Mouse (Mus musculus) gastrocnemius, postnatal 25 days (tissue): ENCODE results near the gene Msi2. TPM values are rescaled to one million over a fixed set of nuclear protein-coding genes. Genes with fewer than 3 reads are reported as not detected.

ENCODE experiments used
- DNase-seq: peaks from one replicate; pipeline ENCODE4 v3.0.0; 2022
- total RNA-seq, 2 experiments: library from RNA; stranded (reverse); gene quantifications; 1 replicate in 1 of 2; 2 replicates in 1 of 2; pipeline ENCODE4 v1.2.3; 2021

Msi2 gene
- total RNA-seq, 2 experiments from 2014 or later: 158 TPM

DNA sequence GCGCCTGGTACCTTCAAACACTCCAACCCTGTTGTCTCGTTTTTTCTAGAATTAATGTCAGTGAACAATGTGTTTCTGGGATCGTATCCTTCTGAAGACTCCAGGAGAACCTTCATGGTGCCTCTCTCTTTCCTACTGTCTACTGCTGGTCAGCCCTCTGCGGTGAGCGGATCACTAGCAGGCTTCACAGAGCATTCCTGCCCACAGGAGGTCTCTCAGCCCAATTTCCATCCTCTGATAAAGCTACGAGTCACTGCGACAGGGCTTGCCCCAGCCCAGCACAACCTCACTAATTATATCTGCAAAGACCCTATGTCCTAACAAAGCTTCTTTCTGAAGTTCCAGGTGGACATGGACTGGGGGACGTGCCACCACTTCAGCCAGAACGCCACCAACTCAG lies 157.7 kb downstream of the Msi2 start:
- no peak for DNase-seq

GRCm38 (mm10) chr11:88559365-88559970 lies 158.8 kb downstream of the Msi2 start:
- DNase-seq: no peak

- DNase-seq: no peak
Measured at GRCm38 (mm10) chr11:88558731-88559130, 159.6 kb downstream of the Msi2 start.

DNA sequence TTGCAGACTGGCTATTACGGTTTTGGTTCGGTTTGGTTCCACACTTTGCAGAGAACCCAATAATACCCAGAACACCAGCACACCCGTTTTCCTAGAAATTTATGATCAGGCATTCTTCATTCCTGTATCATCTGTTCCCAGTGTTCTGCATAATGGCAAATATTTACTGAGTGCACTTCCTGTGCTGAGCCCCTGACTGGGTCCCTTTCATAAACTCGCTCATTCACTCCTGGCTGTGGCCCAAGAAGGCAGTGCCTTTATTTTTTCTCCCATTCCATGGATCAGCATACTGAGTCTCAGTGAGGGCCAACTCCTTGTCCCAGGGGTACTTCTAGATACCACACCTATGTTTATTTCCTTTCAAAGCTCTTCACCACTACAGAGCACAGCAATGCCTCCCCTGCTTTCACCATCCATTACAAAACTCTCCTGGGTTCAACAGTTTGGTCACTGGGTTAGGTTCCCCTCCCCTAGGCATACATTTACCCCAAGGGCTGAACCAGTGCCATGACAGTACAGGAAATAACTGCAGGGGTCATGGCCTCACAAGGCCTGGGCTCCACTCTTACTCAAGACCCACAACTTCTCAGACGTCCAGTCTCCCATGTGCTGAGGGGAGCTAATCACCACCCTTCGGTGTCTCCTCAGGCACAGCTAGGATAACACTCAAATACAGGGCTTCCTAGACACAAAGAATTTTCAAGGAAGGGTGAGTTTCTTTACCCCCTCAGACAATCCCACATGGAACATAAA lies 160.3 kb downstream of the Msi2 start:
- no peak for DNase-seq

DNA sequence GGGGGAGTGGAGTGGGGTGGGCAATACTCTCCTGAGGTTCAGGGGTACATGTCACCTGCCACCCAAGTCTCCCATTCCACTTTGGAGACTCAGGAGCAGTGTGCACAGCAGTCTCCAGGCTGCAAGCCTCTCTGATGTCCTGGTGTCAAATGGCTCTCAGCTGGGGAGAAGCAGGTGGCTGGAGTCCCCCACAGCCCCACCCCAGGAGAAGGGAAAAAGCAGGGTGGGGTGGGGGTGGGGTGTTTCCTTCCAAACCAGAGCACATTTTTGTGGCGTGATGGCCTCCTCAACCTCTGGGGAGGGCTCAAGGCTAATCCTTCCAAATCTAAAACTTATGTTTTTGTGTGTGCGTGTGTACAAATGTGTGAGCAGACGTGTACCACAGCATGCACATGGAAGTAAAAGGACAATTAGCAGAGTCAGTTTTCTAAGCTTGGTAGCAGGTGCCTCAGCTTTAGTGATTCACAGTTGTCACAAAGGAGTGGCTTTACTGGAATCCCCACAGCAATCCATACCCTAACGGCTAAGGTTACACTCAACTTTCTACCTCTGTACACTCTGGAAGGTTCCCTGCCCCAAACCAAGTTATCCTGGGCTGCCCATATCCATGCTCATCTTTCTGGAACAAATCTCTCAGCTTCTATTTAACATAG lies 161.1 kb downstream of the Msi2 start:
- DNase-seq: peak; percentile 51

GRCm38 (mm10) chr11:88555902-88556549 lies 162.3 kb downstream of the Msi2 start:
- peak; percentile 55 for DNase-seq

DNA sequence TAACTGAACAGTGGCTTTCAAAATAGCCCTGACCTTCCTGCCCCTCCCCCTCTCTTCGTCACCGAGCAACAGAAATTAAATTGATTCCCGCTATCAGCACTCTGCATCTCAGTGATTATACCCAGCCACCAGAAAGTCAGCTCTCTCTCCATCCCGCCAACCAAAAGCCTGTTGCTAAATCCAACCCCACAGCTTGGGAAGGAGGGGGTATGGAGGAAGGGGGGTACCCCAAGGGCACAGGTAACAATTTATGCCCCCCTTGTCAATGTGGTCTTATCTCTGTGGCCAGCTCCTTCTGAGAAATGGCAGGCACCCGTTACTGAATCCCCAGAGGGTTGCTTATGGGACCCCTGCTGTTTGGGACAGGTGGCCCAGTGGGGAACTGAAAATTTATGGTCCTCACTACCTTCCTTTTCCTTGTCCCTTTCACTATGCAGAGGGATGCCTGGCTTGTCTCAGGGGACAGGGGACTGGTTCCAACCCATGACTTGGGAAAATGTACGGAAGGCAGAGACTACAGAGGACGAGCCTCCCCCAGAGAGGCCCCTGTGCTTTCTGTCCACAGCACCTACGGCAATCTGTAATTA lies 163.0 kb downstream of the Msi2 start:
- DNase-seq: no peak

DNA sequence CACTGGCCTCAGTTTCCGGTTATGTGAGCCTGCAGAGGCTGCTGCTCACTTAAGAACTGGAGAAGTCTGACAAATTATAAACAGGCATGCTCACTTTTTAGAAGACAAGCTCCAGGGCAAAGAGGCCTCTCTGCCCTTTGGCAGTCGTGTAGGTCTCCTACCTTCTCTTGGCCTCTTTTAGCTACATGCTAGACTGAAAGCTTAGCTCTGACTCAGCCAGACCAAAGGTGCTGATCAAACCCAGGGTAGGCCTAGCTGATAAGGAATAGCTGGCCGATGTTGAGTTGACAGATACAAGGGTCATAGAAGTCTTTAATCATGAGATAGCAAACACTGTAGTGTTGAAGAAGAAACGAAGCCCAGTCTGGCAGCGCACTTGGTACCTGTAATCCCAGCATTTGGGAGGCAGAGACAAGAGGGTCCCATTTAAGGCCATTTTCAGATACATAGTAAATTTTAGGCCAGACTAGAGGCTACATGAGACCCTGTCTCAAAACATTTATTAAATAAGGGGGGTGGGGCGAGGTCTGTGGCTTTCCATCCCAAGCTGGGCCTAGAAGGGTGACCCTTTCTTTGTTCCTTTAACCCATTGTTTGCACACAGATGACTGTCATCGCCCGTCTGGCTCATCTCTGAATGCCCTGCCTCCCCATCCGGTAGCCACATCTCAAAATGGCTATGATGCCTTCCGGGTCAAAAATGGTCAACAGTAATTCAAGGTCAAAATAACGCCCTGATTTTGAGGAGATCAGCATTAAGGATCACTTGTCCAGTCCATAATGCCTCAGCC lies 164.6 kb downstream of the Msi2 start:
- no peak for DNase-seq

GRCm38 (mm10) chr11:88552987-88553386 lies 165.3 kb downstream of the Msi2 start:
- DNase-seq: peak; percentile 62

GRCm38 (mm10) chr11:88552385-88552784 lies 165.9 kb downstream of the Msi2 start:
- no peak for DNase-seq

- DNase-seq: peak; percentile 74
Measured at GRCm38 (mm10) chr11:88551034-88551433, 167.3 kb downstream of the Msi2 start.

GRCm38 (mm10) chr11:88550083-88550907 lies 168.0 kb downstream of the Msi2 start:
- DNase-seq: no peak

DNA sequence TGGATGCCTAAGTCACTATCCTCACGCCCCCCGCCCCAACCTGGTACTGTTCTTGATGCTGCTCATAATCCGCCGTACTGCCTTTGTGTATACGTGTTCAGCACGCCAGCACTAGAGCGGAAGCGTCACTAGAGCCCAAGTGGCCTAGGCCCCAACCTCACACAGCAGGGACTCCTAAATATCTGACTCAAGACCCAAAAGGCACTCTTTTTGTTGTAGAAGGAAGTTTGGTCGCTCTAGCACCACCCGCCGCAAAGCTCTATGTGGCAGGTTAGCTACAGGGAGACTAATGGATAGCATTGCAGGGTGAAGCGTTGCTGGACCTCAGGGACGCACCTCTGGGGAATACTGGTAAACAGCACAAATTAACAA lies 168.8 kb downstream of the Msi2 start:
- DNase-seq: no peak

DNA sequence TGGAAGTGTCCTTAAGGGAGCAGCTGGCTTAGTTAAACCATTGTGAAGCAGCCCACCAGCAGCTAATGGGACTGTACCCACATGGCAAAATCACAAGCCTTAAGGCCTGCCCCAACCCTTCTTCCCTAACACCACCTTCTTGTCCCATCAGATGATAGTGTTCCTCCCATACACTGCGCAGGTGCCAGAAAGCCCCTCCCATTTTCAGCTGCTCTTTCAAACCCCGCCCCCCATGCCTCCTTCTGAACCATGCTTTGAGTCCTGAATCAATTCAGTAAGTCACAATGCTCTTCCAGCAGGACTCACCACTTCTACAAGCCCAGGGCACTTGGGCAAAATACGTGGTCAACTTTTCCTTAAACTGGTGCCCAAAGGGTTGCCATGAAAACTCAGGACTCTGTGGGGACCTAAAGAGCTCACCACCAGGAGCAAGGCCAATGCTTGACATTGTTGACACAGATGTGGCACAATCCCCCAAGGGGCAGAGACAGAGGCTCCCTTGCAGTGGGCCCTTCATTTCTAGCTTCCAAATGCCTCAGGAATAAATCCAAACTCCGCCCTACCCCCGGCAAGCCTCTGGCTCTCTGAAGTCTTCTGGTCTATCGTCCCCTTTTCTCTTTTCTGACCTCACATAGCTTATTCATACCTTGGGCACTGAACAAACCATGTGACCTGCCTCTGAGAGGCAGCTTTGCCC lies 169.3 kb downstream of the Msi2 start:
- no peak for DNase-seq

DNA sequence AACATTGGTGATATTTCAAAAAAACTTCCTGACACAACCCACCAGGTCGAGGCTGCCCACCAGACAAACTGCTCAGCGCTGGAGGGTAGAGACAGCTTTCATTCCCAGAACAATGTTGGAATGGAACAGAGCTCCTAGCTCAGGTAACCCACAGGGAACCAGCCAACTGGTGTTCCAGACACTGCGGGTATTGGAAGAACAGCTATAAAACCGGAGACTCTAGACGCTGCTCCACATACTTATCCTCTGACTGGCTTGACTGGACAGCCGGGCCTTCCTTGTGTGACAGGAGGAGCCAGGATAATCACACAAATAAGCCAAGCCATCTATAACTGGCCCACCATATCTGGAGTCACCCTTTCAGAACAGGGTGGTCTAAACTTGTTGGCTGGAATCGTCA lies 169.9 kb downstream of the Msi2 start:
- peak; percentile 40 for DNase-seq

- no peak for DNase-seq
Measured at GRCm38 (mm10) chr11:88543771-88544170, 174.5 kb downstream of the Msi2 start.

DNA sequence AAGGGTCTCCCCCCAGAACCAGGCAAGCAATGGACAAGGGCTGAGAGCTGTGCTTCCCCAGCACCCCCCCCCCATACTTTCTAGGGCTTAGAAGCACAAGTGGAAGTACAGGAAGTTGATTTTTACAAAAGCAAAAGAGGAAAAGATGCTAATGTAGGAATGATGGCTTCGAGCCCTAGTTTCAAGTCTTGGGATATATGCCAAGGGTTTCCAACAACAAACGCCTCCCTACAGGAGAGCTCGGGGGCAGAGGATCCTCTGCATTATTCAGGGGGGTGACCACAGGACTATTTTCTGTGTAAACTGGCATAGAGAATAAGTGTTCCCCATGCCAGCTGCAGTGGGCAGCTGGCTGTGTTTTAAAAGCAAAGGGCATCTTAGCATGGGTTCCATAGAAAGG lies 175.5 kb downstream of the Msi2 start:
- no peak for DNase-seq

GRCm38 (mm10) chr11:88541666-88542639 lies 176.4 kb downstream of the Msi2 start:
- DNase-seq: peak; percentile 49
